Mouse (Mus musculus) olfactory bulb, adult 2 months (tissue): ENCODE data around the gene Kirrel.

Experiments used
- CTCF ChIP-seq: fragments of 200-500 bp; IDR thresholded peaks from 2 replicates; pipeline ENCODE4 v1.5.1; 2012; ENCODE audit warnings: low read depth, mild to moderate bottlenecking, low read length, moderate library complexity; ENCODE audit not compliant: insufficient read depth
- POLR2A ChIP-seq: fragments of 200-500 bp; IDR thresholded peaks from 2 replicates; pipeline ENCODE4 v1.6.1; 2012; ENCODE audit warnings: mild to moderate bottlenecking, low read depth, low read length, moderate library complexity; ENCODE audit not compliant: insufficient read depth

DNA sequence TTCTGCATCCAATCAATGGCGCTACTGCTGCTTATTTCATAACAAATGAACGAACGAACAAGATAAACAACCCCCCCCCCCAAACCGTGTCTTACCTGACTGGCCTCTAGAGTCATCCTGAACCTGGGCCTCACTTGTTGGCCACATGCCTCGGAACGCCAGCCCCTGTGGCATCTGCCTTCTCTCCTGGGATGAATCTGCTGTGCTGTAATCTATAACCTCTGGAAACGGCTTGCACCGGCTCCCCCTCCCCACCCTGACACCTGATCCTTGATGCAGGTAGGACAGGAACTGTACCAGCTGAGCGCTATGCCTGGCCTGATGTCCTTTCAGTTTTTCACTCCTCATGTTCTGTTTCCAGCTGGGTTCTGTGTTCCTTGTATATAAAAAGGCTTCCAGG lies 96.9 kb downstream of the Kirrel start:
- no peak for TF ChIP-seq POLR2A
- TF ChIP-seq CTCF: no peak
